Mouse (Mus musculus) MEL-GATA-1-ER (cell line): ENCODE measurements around the gene Zfp648.

ENCODE experiments used
- DNase-seq: peaks from one replicate; pipeline ENCODE4 v3.0.0-alpha.2; 2012; ENCODE audit warnings: low read depth; ENCODE audit errors: extremely low read depth

Zfp648 gene

GRCm38 (mm10) chr1:154200955-154201722 lies at the start of gene Zfp648:
Zfp648 (plus strand) TSS chr1:154201187.
- no peak for DNase-seq

- no peak for DNase-seq
Observed at GRCm38 (mm10) chr1:154152539-154152938, 48.4 kb upstream of the Zfp648 start.

DNA sequence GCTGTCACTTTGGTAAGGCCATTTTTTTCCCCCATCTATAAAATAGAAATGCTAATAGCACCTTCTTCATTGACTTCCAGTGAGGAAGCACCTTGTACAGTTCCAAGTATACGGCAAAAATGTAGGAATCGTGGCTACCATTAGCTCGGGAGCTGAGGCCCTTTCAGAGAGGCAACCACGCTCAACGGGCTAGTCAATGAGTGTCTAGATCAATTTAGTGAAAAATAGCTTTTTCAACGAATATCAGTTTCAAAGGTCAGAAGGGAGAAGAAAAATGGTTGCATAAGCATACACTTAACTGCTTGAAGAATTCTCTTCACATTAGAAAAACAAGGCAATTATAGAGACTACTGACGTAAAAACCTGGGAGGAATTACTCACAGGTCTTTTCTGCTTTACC lies 47.2 kb upstream of the Zfp648 start:
- no peak for DNase-seq

DNA sequence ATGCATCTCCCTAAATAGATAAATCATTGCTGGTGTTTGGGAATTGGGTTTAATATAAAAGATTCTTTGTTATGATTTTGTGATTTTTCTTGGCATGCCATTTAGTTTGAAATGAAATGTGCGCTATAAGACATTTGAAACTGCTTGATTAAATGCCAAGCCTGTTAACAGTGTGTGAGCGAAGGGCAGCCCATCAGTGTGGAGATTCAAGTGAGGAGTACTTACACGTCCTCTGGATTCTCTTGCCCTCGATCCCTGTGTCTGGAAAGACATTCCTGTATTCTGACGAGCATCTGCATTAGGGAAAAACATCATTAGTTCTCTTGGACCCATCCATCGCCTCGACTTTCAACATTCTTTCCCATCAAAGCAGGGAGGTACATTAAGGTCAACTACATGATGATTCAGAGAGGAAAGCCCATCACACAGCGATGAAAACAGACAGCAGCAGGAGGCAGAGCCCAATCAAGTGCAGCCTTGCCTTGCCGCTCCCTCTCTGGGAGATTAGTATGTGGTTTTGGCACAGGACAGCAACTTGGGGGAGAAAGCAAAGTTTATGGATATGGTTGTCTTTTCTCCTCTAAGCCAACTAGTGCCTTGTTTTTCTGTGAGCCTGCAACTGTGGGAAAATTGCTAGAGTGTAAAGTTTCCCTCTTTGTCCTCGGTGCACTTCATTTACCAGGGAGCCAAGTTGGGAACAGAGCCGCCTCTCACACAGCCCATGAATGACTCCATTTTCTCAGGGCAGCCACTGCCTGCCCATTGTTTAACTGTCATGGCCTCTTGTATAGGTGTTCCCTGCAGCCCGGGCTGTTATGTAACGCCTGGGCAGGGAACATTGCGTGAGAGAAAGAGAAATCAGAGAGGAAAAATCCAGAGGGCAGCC lies 44.6 kb upstream of the Zfp648 start:
- DNase-seq = no peak

DNA sequence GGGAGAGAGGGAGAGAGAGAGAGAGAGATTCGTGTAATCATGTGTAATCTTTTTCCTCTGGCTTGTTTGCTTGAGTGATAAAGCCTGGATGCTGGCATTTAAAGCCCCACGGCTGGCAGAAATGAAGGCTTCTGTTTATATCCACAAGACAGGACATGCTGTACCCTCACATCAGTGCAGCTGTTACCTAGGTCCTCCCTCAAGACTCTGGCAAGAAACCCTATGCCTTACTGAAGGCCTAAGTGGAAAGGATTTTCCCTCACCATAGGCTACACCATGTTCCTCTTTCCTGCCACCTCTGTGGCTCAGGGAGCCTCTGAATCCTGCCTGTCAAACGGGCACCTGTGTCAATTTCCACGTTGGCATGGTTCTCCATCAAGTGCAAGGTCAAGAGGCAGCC lies 43.9 kb upstream of the Zfp648 start:
- DNase-seq = no peak

GRCm38 (mm10) chr1:154167696-154168095 lies 33.3 kb upstream of the Zfp648 start:
- DNase-seq = no peak

DNA sequence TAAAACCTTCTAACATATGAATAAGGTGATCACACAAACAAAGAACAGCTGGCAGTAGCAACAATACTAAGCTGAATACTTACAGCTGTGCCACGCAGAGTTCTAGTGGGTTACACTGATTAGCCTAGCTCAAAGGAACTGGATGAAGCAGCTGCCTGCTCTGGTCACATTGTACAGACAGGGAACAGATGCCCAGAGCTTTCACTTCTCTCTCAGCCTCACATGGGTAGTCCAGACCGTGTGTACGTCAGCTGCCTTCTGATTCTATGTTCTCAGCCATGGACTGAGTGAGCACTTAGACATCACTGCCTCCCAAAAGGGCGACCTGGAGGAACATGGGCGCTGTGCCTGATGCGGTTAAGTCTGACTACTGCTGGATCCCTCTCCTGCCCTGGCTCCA lies 25.7 kb upstream of the Zfp648 start:
- DNase-seq = no peak

DNA sequence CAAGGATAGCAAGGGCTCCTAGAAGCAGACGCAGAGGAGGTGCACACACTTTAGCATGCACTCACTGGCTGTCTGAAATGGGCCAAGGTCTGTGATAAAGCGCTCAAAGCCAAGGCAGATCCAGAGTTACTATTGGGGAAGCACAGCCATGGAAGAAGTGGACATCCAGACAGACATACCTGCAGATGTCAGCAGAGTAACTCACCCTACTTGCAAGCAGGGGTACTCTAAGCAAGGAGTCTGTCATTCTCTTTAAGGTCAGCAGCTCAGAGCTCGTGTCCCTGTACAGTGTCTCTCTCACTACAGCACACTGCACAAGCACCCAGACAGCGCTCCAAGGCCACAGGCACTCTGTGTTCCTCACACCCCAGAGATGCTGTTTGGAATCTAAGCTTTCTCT lies 23.2 kb upstream of the Zfp648 start:
- DNase-seq = no peak

GRCm38 (mm10) chr1:154178541-154179155 lies 22.3 kb upstream of the Zfp648 start:
- no peak for DNase-seq

- DNase-seq = no peak
Observed at GRCm38 (mm10) chr1:154180952-154181351, 20.0 kb upstream of the Zfp648 start.

DNA sequence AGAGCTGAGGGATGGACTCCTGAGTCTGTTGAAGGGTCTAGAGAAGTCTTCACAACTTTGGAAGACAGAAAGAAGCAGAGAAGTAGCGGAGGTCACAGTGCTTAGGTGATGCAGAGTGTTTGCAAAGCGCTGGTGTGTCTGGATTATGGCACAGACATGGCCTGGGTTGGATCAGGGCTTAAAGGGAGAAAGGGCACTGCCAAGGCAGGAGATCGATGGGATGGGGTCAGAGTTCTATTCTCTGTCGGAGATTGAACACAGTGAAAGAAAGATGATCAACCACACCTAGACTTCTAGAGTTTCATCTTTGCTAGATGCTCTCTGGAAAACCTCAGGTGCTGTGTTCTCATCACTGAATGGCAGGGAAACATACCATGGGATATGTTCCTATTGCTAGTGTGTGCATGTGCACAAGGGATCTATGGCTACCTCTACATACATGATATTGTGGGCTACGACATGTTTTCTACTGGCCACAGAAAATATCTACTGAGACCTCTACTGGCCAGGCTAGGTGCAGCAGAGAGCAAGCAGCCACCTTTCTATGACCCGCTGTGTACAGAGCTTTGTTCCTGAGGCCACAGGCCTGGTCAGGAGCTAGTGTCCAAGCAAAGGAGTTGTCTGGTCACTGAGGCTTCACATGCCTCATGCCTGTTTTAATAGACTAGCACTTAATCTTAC lies 18.5 kb upstream of the Zfp648 start:
- DNase-seq = no peak

- no peak for DNase-seq
Observed at GRCm38 (mm10) chr1:154183077-154183751, 17.8 kb upstream of the Zfp648 start.

- no peak for DNase-seq
Observed at GRCm38 (mm10) chr1:154188229-154188628, 12.8 kb upstream of the Zfp648 start.

- no peak for DNase-seq
Observed at GRCm38 (mm10) chr1:154188631-154189030, 12.4 kb upstream of the Zfp648 start.

DNA sequence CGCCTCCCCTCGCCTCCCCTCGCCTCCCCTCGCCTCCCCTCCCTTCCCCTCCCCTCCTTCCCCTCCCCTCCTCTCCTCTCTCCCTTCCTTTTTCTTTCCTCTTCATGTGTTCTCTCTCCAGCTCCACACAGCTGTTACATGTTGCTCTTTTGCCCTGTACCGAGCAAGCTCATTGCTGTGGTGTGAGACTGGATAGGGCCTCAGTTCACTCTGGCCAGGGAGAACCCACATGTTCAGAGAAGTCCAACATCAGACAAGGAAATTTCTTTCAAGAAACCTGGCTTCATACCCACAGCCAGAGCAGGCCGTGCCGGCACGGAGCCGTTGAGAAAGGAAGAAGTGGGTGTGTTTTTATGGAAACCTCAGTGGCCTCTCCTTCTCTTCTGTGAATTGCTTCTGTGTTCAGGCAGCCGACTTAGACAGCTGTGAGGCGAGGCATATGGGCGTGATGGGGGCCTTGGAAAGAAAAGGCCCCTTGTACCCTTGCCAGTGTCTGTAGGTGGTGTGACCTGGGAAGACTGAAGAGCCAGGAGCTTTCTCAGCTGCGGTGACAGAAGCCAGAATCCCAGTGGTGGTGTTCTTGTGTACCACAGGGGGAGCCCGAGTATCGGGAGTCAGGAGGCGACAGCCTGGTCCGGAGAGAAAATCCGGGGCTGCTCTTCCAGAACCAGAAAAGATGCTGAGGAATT lies 11.0 kb upstream of the Zfp648 start:
- no peak for DNase-seq

DNA sequence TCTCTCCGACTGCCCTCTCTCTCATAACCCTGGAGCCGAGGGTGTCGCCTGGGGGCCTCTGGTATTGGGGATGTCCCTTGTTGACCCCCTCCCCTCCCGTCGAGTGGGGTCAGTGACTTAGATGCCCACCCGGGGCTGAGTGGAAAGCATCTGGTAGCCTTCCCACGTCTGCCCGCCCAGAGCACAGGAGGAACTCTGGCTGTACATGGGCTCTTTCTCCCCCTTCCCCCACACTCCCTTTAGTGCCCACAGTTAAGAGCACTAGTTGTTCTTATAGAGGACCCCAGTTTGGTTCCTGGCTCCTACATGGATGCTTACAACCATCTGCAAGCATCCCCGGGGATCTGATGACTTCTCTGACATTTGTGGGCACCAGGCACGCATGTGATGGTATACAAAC lies 2.1 kb upstream of the Zfp648 start:
- DNase-seq = no peak

DNA sequence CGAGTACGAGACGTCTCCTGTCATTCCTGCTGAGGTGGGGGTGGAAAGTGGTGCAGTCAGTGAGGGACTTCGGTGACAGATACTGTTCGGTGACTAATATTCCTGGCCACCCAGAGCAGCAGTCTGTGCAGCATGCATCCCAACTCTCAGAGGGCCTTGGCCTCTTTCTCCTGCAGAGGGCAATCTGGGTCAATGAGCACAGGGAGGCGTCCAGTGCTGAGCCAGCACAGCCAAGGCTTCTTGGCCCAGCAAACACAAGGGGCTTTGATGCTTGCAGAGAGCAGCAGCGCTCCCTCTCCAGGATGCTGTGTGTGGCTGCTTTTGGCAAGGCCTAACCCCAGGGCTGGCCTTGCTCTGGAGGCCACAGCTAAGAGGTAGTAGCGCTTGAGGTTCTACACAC lies 1.6 kb downstream of the Zfp648 start:
- no peak for DNase-seq

GRCm38 (mm10) chr1:154203386-154203785 lies 2.4 kb downstream of the Zfp648 start:
- no peak for DNase-seq

DNA sequence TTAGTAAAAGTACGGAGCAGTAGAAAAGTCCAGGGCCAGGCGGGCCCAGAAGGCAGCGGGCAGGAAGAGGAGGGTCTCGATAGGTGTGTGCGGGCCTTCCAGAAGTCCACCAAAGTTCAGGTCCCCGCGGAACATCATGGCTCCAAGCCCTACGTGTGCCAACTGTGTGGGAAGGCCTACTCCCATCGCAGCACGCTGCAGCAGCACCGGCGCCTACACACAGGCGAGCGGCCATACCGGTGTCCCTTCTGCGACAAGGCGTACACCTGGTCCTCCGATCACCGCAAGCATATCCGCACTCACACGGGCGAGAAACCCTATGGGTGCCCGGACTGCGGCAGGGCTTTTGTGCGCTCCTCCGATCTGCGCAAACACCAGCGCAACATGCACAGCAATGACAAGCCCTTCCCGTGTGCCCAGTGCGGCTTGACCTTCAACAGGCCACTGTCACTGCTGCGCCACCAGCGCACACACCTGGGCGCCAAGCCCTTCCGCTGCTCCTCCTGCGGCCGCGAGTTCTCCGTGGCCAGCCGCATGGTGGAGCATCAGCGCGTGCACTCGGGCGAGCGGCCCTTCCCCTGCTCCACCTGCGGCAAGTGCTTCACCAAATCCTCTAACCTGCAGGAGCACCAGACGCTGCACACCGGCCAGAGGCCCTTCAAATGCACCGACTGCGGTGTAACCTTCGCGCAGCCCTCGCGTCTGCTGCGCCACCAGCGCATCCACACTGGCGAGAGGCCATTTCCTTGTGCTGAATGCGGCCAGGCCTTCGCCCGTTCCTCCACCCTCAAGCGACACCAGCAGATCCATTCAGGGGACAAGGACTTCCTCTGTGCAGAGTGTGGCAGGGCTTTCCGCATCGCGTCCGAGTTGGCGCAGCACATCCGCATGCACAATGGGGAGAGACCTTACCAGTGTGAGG lies 3.9 kb downstream of the Zfp648 start:
- no peak for DNase-seq
